Mouse (Mus musculus) hindbrain, postnatal 0 days (tissue): ENCODE results near the gene Nradd. TPM values are rescaled to one million over a fixed set of nuclear protein-coding genes. Genes with fewer than 3 reads are reported as not detected.

ENCODE experiments used
- ATAC-seq: fragments of 200-750 bp; cut with Nextera tagmentation; 2 replicates; pipeline ENCODE4 v1.8.0; 2017; ENCODE audit warnings: mild to moderate bottlenecking, moderate TSS enrichment, moderate library complexity
- DNase-seq: peaks from one replicate; pipeline ENCODE4 v3.0.0-alpha.2; 2015; ENCODE audit warnings: low spot score
- H3K27ac ChIP-seq: fragments of 300-500 bp; sonication (generic); 2 replicates; pipeline ENCODE4 v1.5.1; 2014; ENCODE audit warnings: mild to moderate bottlenecking
- H3K27me3 ChIP-seq: fragments of 300-500 bp; sonication (generic); 2 replicates; pipeline ENCODE4 v1.6.1; 2014; ENCODE audit warnings: low read length, mixed read lengths; ENCODE audit not compliant: insufficient read depth
- H3K36me3 ChIP-seq: fragments of 300-500 bp; sonication (generic); 2 replicates; pipeline ENCODE4 v1.6.1; 2014; ENCODE audit warnings: low read length, mixed read lengths; ENCODE audit not compliant: insufficient read depth
- H3K4me1 ChIP-seq: fragments of 300-500 bp; sonication (generic); 2 replicates; pipeline ENCODE4 v1.6.1; 2014; ENCODE audit warnings: antibody characterized with exemption, low read length, mixed read lengths; ENCODE audit not compliant: insufficient read depth
- H3K4me2 ChIP-seq: fragments of 300-500 bp; sonication (generic); 2 replicates; pipeline ENCODE4 v1.6.1; 2014; ENCODE audit warnings: low read depth, mild to moderate bottlenecking, low read length, moderate library complexity, mixed read lengths
- H3K4me3 ChIP-seq: fragments of 300-500 bp; sonication (generic); 2 replicates; pipeline ENCODE4 v1.5.1; 2014; ENCODE audit warnings: low read length
- H3K9ac ChIP-seq: fragments of 300-500 bp; sonication (generic); replicated peaks from 2 replicates; pipeline ENCODE4 v1.6.1; 2014; ENCODE audit warnings: mild to moderate bottlenecking, low read length, moderate library complexity, mixed read lengths
- H3K9me3 ChIP-seq: fragments of 300-500 bp; sonication (generic); 2 replicates; pipeline ENCODE4 v1.6.1; 2016; ENCODE audit warnings: low read length, mixed read lengths
- CTCF ChIP-seq: IDR thresholded peaks from 2 replicates; pipeline ENCODE4 v1.5.1; 2016; ENCODE audit warnings: antibody characterized with exemption, control low read depth, low read depth
- WGBS: fragments of 180-500 bp; shearing (Covaris S2); extraction: QIAGEN DNeasy Blood & Tissue Kit; methylation state at CpG from one replicate; pipeline ENCODE4 v1.1.7; 2014; 5-methylcytosine and 5-hydroxymethylcytosine counted together
- polyA plus RNA-seq: library from polyadenylated mRNA; unstranded; fragments of >200 nt; fragmentation: Nextera tagmentation; extraction: Ambion mirVana; gene quantifications from 2 replicates; pipeline ENCODE4 v1.2.1, GENCODE M21; 2015
- total RNA-seq: library from RNA; depleted of rRNA; stranded (reverse); fragments of >200 nt; gene quantifications from 2 replicates; pipeline ENCODE4 v1.2.3, GENCODE M21; 2014

The Nradd gene
- total and polyA plus RNA-seq, 2 experiments from 2014 or later, result 19.3 to 23.1 TPM

- H3K4me3 ChIP-seq, result peak within 1 kb of the TSS; percentile 56
- DNase-seq (peak; percentile 97), ATAC-seq (peak; percentile 97)
- H3K9me3 ChIP-seq, result no peaks in the 10 kb centered on the region
- WGBS, result under 1% methylated on average over 52 of the region's 52 CpGs
- peak within 1 kb of the TSS; percentile 61 for H3K9ac ChIP-seq
- peak within 1 kb of the TSS; percentile 94 for H3K27ac ChIP-seq
- TF ChIP-seq CTCF, result peak; percentile 44
- H3K4me2 ChIP-seq, result peak within 1 kb of the TSS; percentile 72
- H3K4me1 ChIP-seq, result peaks cover 26% of the 10 kb centered on the region
- no peaks in the 10 kb centered on the region for H3K27me3 ChIP-seq
- no peaks in the 10 kb centered on the region for H3K36me3 ChIP-seq
Measured at GRCm38 (mm10) chr9:110656249-110657221, 32.3 kb upstream of the Nradd start, which contains the start of gene Ccdc12. Gene Ccdc12 (plus strand): TSS chr9:110656503.

GRCm38 (mm10) chr9:110655651-110656007 lies 31.4 kb upstream of the Nradd start:
- H3K4me1 ChIP-seq, result peaks cover 26% of the 10 kb centered on the region
- no peak for ATAC-seq

GRCm38 (mm10) chr9:110654726-110655650 lies 30.7 kb upstream of the Nradd start:
- H3K4me2 ChIP-seq, result peak overlapping the region; percentile 98
- peaks cover 26% of the 10 kb centered on the region for H3K4me1 ChIP-seq
- H3K9me3 ChIP-seq, result no peaks in the 10 kb centered on the region
- DNase-seq (no peak), ATAC-seq (no peak)
- no peak for TF ChIP-seq CTCF
- H3K27ac ChIP-seq, result no peak overlapping the region
- H3K4me3 ChIP-seq, result peak overlapping the region; percentile 71; the same call in 1 of the 2 replicates
- 84% methylated on average over 19 of the region's 19 CpGs for WGBS
- no peaks in the 10 kb centered on the region for H3K27me3 ChIP-seq
- no peaks in the 10 kb centered on the region for H3K36me3 ChIP-seq
- H3K9ac ChIP-seq, result no peak overlapping the region

More at GRCm38 (mm10) chr9:110655651-110656007, 31.4 kb upstream of the Nradd start:
- H3K27ac ChIP-seq, result peak overlapping the region; percentile 94
- H3K9me3 ChIP-seq, result no peaks in the 10 kb centered on the region
- WGBS, result 87% methylated on average over 10 of the region's 10 CpGs
- H3K4me2 ChIP-seq, result peak overlapping the region; percentile 72
- peak overlapping the region; percentile 61; the same call in 1 of the 2 replicates for H3K9ac ChIP-seq
- no peak for TF ChIP-seq CTCF
- peak overlapping the region; percentile 56 for H3K4me3 ChIP-seq
- no peaks in the 10 kb centered on the region for H3K36me3 ChIP-seq
- H3K27me3 ChIP-seq, result no peaks in the 10 kb centered on the region
- DNase-seq, result no peak

GRCm38 (mm10) chr9:110653655-110654461 lies 29.6 kb upstream of the Nradd start, which contains the start of gene Nbeal2:
Gene Nbeal2 (minus strand): TSS chr9:110654161.
- Histone ChIP-seq H3K27me3 (no peaks in the 10 kb centered on the region), H3K4me1 (peaks cover 26% of the 10 kb centered on the region), H3K9ac (peak within 1 kb of the TSS; percentile 63), H3K4me2 (peak within 1 kb of the TSS; percentile 98), H3K4me3 (peak within 1 kb of the TSS; percentile 71), H3K9me3 (no peaks in the 10 kb centered on the region), H3K27ac (peak within 1 kb of the TSS; percentile 33), H3K36me3 (no peaks in the 10 kb centered on the region)
- DNase-seq (peak; percentile 83), ATAC-seq (peak; percentile 71)
- under 1% methylated on average over 61 of the region's 75 CpGs for WGBS
- no peak; the same call in 1 of the 2 replicates for TF ChIP-seq CTCF

- peaks cover 26% of the 10 kb centered on the region for H3K4me1 ChIP-seq
- no peak for TF ChIP-seq CTCF
Measured at GRCm38 (mm10) chr9:110652963-110653654, 28.9 kb upstream of the Nradd start.

More at GRCm38 (mm10) chr9:110652963-110653654, 28.9 kb upstream of the Nradd start:
- H3K9ac ChIP-seq, result peak overlapping the region; percentile 63
- H3K9me3 ChIP-seq, result no peaks in the 10 kb centered on the region
- peak overlapping the region; percentile 98 for H3K4me2 ChIP-seq
- no peak for DNase-seq
- no peak for ATAC-seq
- peak overlapping the region; percentile 71 for H3K4me3 ChIP-seq
- H3K27me3 ChIP-seq, result no peaks in the 10 kb centered on the region
- no peak overlapping the region for H3K27ac ChIP-seq
- WGBS, result 19% methylated on average over 14 of the region's 14 CpGs
- H3K36me3 ChIP-seq, result no peaks in the 10 kb centered on the region
